ENCODE assay signal across 11 mouse cellular contexts in the genomic region with DNA sequence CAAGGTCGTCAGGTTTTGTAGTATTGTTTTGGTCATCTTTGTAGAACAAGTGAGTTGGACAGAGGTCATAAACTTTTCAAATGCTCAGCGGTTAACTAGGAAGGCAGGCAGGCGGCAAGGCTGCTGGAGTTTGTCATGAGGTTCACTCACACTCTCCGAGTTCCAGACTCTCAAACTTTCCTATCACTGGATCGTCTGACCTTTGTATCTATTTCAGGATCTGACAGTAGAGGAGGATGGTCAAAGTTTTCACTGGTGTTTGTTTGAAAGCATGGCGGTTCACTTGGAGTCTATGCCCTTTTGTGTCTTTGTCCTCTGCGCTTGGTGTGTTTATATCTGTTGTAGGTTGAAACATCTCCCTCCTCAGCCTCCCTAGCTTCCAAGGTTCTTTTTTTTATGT.
DNase-seq lines count a peak whose midpoint lies in the region; ATAC-seq and TF ChIP-seq lines count a peak whose summit lies in the region.
"Had no signal": no experiment of that assay in that cellular context is flagged by ENCODE, and none has a peak within 500 bp of the region (broad histone marks: within the 10 kb centered on the region; RNA-seq: fewer than 3 reads in every experiment).

No protein-coding gene starts in this region.

- H3K27ac ChIP-seq in kidney, adult 2 months (ENCODE audit: insufficient read depth, low read depth, low read length) = no peak overlapping the region
- peak overlapping the region; percentile 33; the same call in 1 of the 2 replicates for H3K27ac ChIP-seq in CH12.LX (ENCODE audit: insufficient read depth, low read depth)
- H3K27ac ChIP-seq in embryonic facial prominence, embryonic 14.5 days (replicated peaks; ENCODE audit: low read depth, low read length) = no peak overlapping the region
- H3K27ac ChIP-seq in liver, postnatal 0 days (ENCODE audit: low read depth) = peak overlapping the region; percentile 94

- H3K4me1 ChIP-seq in kidney, adult 2 months (ENCODE audit: control insufficient read depth, insufficient read depth, low read length) = peaks cover 3% of the 10 kb centered on the region; the same call in 1 of the 2 replicates
- H3K4me1 ChIP-seq in CH12.LX (ENCODE audit: control insufficient read depth in 1 of 2, insufficient read depth in 2 of 2) = peaks cover 11 to 60% of the 10 kb centered on the region in 2 experiments
- H3K4me1 ChIP-seq in embryonic facial prominence, embryonic 14.5 days (ENCODE audit: control insufficient read depth, insufficient read depth, low read length) = peaks cover 9% of the 10 kb centered on the region; the same call in 1 of the 2 replicates
- peaks cover 14% of the 10 kb centered on the region for H3K4me1 ChIP-seq in liver, postnatal 0 days (ENCODE audit: insufficient read depth)

- H3K4me2 ChIP-seq in CH12.LX (ENCODE audit: insufficient read depth, low read depth, poor library complexity, severe bottlenecking) = peak overlapping the region; percentile 96
- peak overlapping the region; percentile 91; the same call in 1 of the 2 replicates for H3K4me2 ChIP-seq in embryonic facial prominence, embryonic 14.5 days (ENCODE audit: low read depth, low read length)
- H3K4me2 ChIP-seq in liver, postnatal 0 days (ENCODE audit: low read depth, low read length) = peak overlapping the region; percentile 81

- in situ Hi-C loops in CH12.LX (cut with MboI; ENCODE audit: low pct_ligation_motif_present, low pct_unique_long_range_greater_than_20kb, low sequenced_read_pairs) = loop anchor here (5.0 kb wide), 1 partner anchor 35 kb away; no protein-coding TSS in a partner anchor

- peak overlapping the region; percentile 75 for H3K9ac ChIP-seq in CH12.LX (ENCODE audit: insufficient read depth, low read depth)
- H3K9ac ChIP-seq in embryonic facial prominence, embryonic 14.5 days (ENCODE audit: low read depth, low read length) = no peak overlapping the region
- H3K9ac ChIP-seq in liver, postnatal 0 days (replicated peaks) = 0 out of 2 replicates have a peak overlapping the region, but pooled peaks have one; percentile 80

- H3K79me2 ChIP-seq in CH12.LX (replicated peaks; ENCODE audit: control insufficient read depth, extremely low read depth, insufficient read depth, poor library complexity, severe bottlenecking) = peaks cover 71% of the 10 kb centered on the region

- H3K27me3 ChIP-seq in kidney, adult 2 months (replicated peaks; ENCODE audit: control insufficient read depth, insufficient read depth, low read length) = no peaks in the 10 kb centered on the region
- no peaks in the 10 kb centered on the region for H3K27me3 ChIP-seq in CH12.LX (replicated peaks)
- H3K27me3 ChIP-seq in embryonic facial prominence, embryonic 14.5 days (replicated peaks; ENCODE audit: control insufficient read depth, insufficient read depth, low read length) = no peaks in the 10 kb centered on the region; the same call in 1 of the 2 replicates
- H3K27me3 ChIP-seq in liver, postnatal 0 days (ENCODE audit: insufficient read depth, low read length) = 0 out of 2 replicates have a peak, but pooled peaks cover 8% of the 10 kb centered on the region

- TF ChIP-seq CTCF in kidney, adult 2 months (conservative IDR thresholded peaks at IDR 0.05; ENCODE audit: insufficient read depth, insufficient read length, low read depth, low read length) = no peak
- no peak for TF ChIP-seq CTCF in CH12.LX (conservative IDR thresholded peaks at IDR 0.05 in 1 of 2, IDR thresholded peaks at IDR 0.05 in 1 of 2; ENCODE audit: low read depth in 2 of 2, low read length in 2 of 2)
- TF ChIP-seq CTCF in liver, postnatal 0 days (IDR thresholded peaks at IDR 0.05; ENCODE audit: low read depth) = no peak

- no peak for TF ChIP-seq RAD21 in CH12.LX (IDR thresholded peaks at IDR 0.05; ENCODE audit: low read depth, low read length)

- peak; percentile 12 for DNase-seq in kidney, adult 2 months
- DNase-seq in kidney, postnatal 10 days = no peak
- no peak for DNase-seq in CH12.LX (ENCODE audit: extremely low read depth)
- DNase-seq in embryonic facial prominence, embryonic 14.5 days (ENCODE audit: low spot score) = no peak
- no peak for DNase-seq in liver, postnatal 0 days
- DNase-seq in urinary bladder, postnatal 10 days (ENCODE audit: low spot score) = no peak
- DNase-seq in natural killer cell, adult 2 months (ENCODE audit: low spot score in 2 of 2) = no peak
- no peak for DNase-seq in gastrocnemius, postnatal 14 days
- DNase-seq: cerebellum, adult 18-20 months; right cerebral cortex, postnatal 14 days; thymus, postnatal 4 days had no signal

- H3K9me3 ChIP-seq in CH12.LX (replicated peaks; ENCODE audit: low read length) = no peaks in the 10 kb centered on the region
- no peaks in the 10 kb centered on the region for H3K9me3 ChIP-seq in embryonic facial prominence, embryonic 14.5 days (ENCODE audit: control insufficient read depth, low read length)
- H3K9me3 ChIP-seq in liver, postnatal 0 days (ENCODE audit: low read length) = no peaks in the 10 kb centered on the region

- no peak for TF ChIP-seq EP300 in CH12.LX (IDR thresholded peaks at IDR 0.05; ENCODE audit: low read length)
- no peak for TF ChIP-seq EP300 in liver, postnatal 0 days (IDR thresholded peaks at IDR 0.05; ENCODE audit: low read depth)

- dilution Hi-C loops in CH12.LX (cut with MboI; ENCODE audit: extremely low pct_ligation_motif_present, extremely low pct_unique_long_range_greater_than_20kb, low sequenced_read_pairs) = no loop called here

- no peak for TF ChIP-seq POLR2A in kidney, adult 2 months (IDR thresholded peaks at IDR 0.05; ENCODE audit: low read depth, low read length)
- TF ChIP-seq POLR2A in CH12.LX (IDR thresholded peaks at IDR 0.05; ENCODE audit: low read depth, low read length) = no peak

- no peak for ATAC-seq in embryonic facial prominence, embryonic 14.5 days (ENCODE audit: low read depth)
- ATAC-seq in liver, postnatal 0 days = peak; percentile 12

- H3K4me3 ChIP-seq in kidney, adult 2 months (ENCODE audit: insufficient read depth, low read depth, low read length) = no peak overlapping the region
- peak overlapping the region; percentile 87 to 94 (median 89) for H3K4me3 ChIP-seq in CH12.LX (replicated peaks in 1 of 3; ENCODE audit: low read depth in 2 of 3, low read length in 2 of 3, poor library complexity in 1 of 3)
- peak overlapping the region; percentile 75; the same call in 1 of the 2 replicates for H3K4me3 ChIP-seq in embryonic facial prominence, embryonic 14.5 days (ENCODE audit: low read depth, low read length)
- peak overlapping the region; percentile 71; the same call in 1 of the 2 replicates for H3K4me3 ChIP-seq in liver, postnatal 0 days (ENCODE audit: low read depth, low read length)

- H3K36me3 ChIP-seq in kidney, adult 2 months (ENCODE audit: control insufficient read depth, insufficient read depth, low read length) = no peaks in the 10 kb centered on the region
- H3K36me3 ChIP-seq in CH12.LX (replicated peaks in 1 of 2; ENCODE audit: control insufficient read depth in 1 of 2, insufficient read depth in 1 of 2, low read length in 1 of 2) = peaks cover 9 to 39% of the 10 kb centered on the region in 2 experiments
- no peaks in the 10 kb centered on the region for H3K36me3 ChIP-seq in embryonic facial prominence, embryonic 14.5 days (ENCODE audit: control insufficient read depth, insufficient read depth, low read length)
- no peaks in the 10 kb centered on the region for H3K36me3 ChIP-seq in liver, postnatal 0 days (replicated peaks; ENCODE audit: insufficient read depth, low read length)

- 62% methylated on average over 7 of the region's 7 CpGs for WGBS in kidney, adult 2 months
- 68% methylated on average over 7 of the region's 7 CpGs for WGBS in embryonic facial prominence, embryonic 14.5 days
- 42% methylated on average over 7 of the region's 7 CpGs for WGBS in liver, postnatal 0 days (ENCODE audit: insufficient replicate concordance)

- intact Hi-C loops in gastrocnemius, postnatal 14 days (cut with DNase I; ENCODE audit: low total_unique reads) = loop anchor here (5.0 kb wide), 1 partner anchor 35 kb away; no protein-coding TSS in a partner anchor

TF ChIP-seq in CH12.LX, 34 proteins besides CTCF, POLR2A, EP300 and RAD21:
- TF ChIP-seq MAFK (IDR thresholded peaks at IDR 0.05; ENCODE audit: insufficient replicate concordance, low read length) = no peak
- no peak for TF ChIP-seq GABPA (IDR thresholded peaks at IDR 0.05; ENCODE audit: insufficient replicate concordance, low read depth, low read length)
- no peak for TF ChIP-seq NRF1 (IDR thresholded peaks at IDR 0.05; ENCODE audit: low read depth, low read length)
- TF ChIP-seq UBTF (IDR thresholded peaks at IDR 0.05; ENCODE audit: low read depth, low read length) = no peak
- no peak for TF ChIP-seq ETS1 (conservative IDR thresholded peaks at IDR 0.05; ENCODE audit: low read depth, low read length)
- TF ChIP-seq SIN3A (IDR thresholded peaks at IDR 0.05; ENCODE audit: low read length) = no peak; the same call in 1 of the 2 replicates
- TF ChIP-seq PAX5 (IDR thresholded peaks at IDR 0.05; ENCODE audit: low read length) = no peak
- no peak for TF ChIP-seq POLR2AphosphoS2 (IDR thresholded peaks at IDR 0.05; ENCODE audit: low read depth, low read length)
- TF ChIP-seq ELF1 (IDR thresholded peaks at IDR 0.05; ENCODE audit: low read depth, low read length) = no peak
- TF ChIP-seq SMC3 (IDR thresholded peaks at IDR 0.05; ENCODE audit: low read depth, low read length) = no peak

Comparison
In these comparisons a context has a peak if more than half of its experiments do, and no peak if none do; other contexts are left out.
1. H3K27ac ChIP-seq: peak in CH12.LX (single experiment) and liver, postnatal 0 days (single experiment); none in kidney, adult 2 months (single experiment) and embryonic facial prominence, embryonic 14.5 days (single experiment).
2. Peak in every context shown above with its lines, with median percentiles within 50 percentile points of each other: H3K4me2 ChIP-seq.